Mouse (Mus musculus) stomach, embryonic 15.5 days (tissue): Measurements from ENCODE around the gene Vps45. TPM values are rescaled to one million over a fixed set of nuclear protein-coding genes. Genes with fewer than 3 reads are reported as not detected.
A peak's percentile ranks its signal among the peaks of the same experiment; 100 is the strongest.

Source experiments
- ATAC-seq: fragments of 200-750 bp; cut with Nextera tagmentation; 2 replicates; pipeline ENCODE4 v1.8.0; 2017; ENCODE audit warnings: low read depth, moderate number of reproducible peaks, moderate TSS enrichment; ENCODE audit not compliant: insufficient read depth, low FRiP score
- H3K27ac ChIP-seq: fragments of 300-500 bp; sonication (generic); 2 replicates; pipeline ENCODE4 v1.5.1; 2015; ENCODE audit warnings: mild to moderate bottlenecking, inconsistent platforms
- H3K27me3 ChIP-seq: fragments of 300-500 bp; sonication (generic); replicated peaks from 2 replicates; pipeline ENCODE4 v1.6.1; 2015; ENCODE audit warnings: inconsistent platforms
- H3K36me3 ChIP-seq: fragments of 300-500 bp; sonication (generic); 2 replicates; pipeline ENCODE4 v1.6.1; 2015; ENCODE audit warnings: inconsistent platforms
- H3K4me1 ChIP-seq: fragments of 300-500 bp; sonication (generic); 2 replicates; pipeline ENCODE4 v1.6.1; 2015; ENCODE audit warnings: inconsistent platforms
- H3K4me2 ChIP-seq: fragments of 300-500 bp; sonication (generic); 2 replicates; pipeline ENCODE4 v1.6.1; 2015; ENCODE audit warnings: mild to moderate bottlenecking, inconsistent platforms
- H3K4me3 ChIP-seq: fragments of 300-500 bp; sonication (generic); replicated peaks from 2 replicates; pipeline ENCODE4 v1.5.1; 2015; ENCODE audit warnings: inconsistent platforms
- H3K9ac ChIP-seq: fragments of 300-500 bp; sonication (generic); 2 replicates; pipeline ENCODE4 v1.6.1; 2015; ENCODE audit warnings: inconsistent platforms
- H3K9me3 ChIP-seq: fragments of 300-500 bp; sonication (generic); 2 replicates; pipeline ENCODE4 v1.6.1; 2016; ENCODE audit warnings: inconsistent platforms
- WGBS: fragments of 180-500 bp; shearing (Covaris S2); methylation state at CpG from one replicate; pipeline ENCODE4 v1.1.7; 2015; 5-methylcytosine and 5-hydroxymethylcytosine counted together
- polyA plus RNA-seq: library from polyadenylated mRNA; unstranded; fragments of >200 nt; fragmentation: Nextera tagmentation; extraction: Ambion mirVana; gene quantifications from 2 replicates; pipeline ENCODE4 v1.2.1, GENCODE M21; 2015

The Vps45 gene
- polyA plus RNA-seq, 1 experiment from 2014 or later = 33.9 TPM

- Histone ChIP-seq H3K4me2 (no peak overlapping the region), H3K9me3 (no peaks in the 10 kb centered on the region), H3K4me3 (no peak overlapping the region), H3K9ac (no peak overlapping the region), H3K36me3 (no peaks in the 10 kb centered on the region), H3K4me1 (no peaks in the 10 kb centered on the region), H3K27ac (no peak overlapping the region), H3K27me3 (no peaks in the 10 kb centered on the region)
- no peak for ATAC-seq
- 65% methylated on average over 4 of the region's 4 CpGs for WGBS
Observed at GRCm38 (mm10) chr3:96070241-96070640, 12.0 kb upstream of the Vps45 start.

GRCm38 (mm10) chr3:96069542-96069941 is 11.3 kb upstream of the Vps45 start:
- no peak overlapping the region for H3K4me3 ChIP-seq
- H3K36me3 ChIP-seq = no peaks in the 10 kb centered on the region
- H3K4me2 ChIP-seq = no peak overlapping the region
- no peaks in the 10 kb centered on the region for H3K27me3 ChIP-seq
- no peak overlapping the region for H3K27ac ChIP-seq
- ATAC-seq = no peak
- H3K4me1 ChIP-seq = no peaks in the 10 kb centered on the region
- WGBS = 57% methylated on average over 1 of the region's 1 CpGs
- H3K9ac ChIP-seq = no peak overlapping the region
- H3K9me3 ChIP-seq = no peaks in the 10 kb centered on the region

GRCm38 (mm10) chr3:96069046-96069445 is 10.8 kb upstream of the Vps45 start:
- Histone ChIP-seq H3K36me3 (no peaks in the 10 kb centered on the region), H3K27ac (no peak overlapping the region), H3K4me2 (no peak overlapping the region), H3K9me3 (no peaks in the 10 kb centered on the region), H3K9ac (no peak overlapping the region), H3K27me3 (no peaks in the 10 kb centered on the region), H3K4me1 (no peaks in the 10 kb centered on the region), H3K4me3 (no peak overlapping the region)
- 92% methylated on average over 6 of the region's 6 CpGs for WGBS
- ATAC-seq = no peak

- Histone ChIP-seq H3K4me2 (no peak overlapping the region), H3K36me3 (no peaks in the 10 kb centered on the region), H3K27me3 (no peaks in the 10 kb centered on the region), H3K9ac (no peak overlapping the region), H3K27ac (no peak overlapping the region), H3K9me3 (no peaks in the 10 kb centered on the region), H3K4me1 (no peaks in the 10 kb centered on the region), H3K4me3 (no peak overlapping the region)
- ATAC-seq = no peak
- 80% methylated on average over 5 of the region's 5 CpGs for WGBS
Observed at GRCm38 (mm10) chr3:96066741-96067140, 8.5 kb upstream of the Vps45 start.

GRCm38 (mm10) chr3:96065754-96066375 is 7.6 kb upstream of the Vps45 start:
- ATAC-seq = no peak
- H3K4me3 ChIP-seq = peak overlapping the region; percentile 19
- no peaks in the 10 kb centered on the region for H3K4me1 ChIP-seq
- H3K9me3 ChIP-seq = no peaks in the 10 kb centered on the region
- no peaks in the 10 kb centered on the region for H3K36me3 ChIP-seq
- H3K27me3 ChIP-seq = no peaks in the 10 kb centered on the region
- WGBS = 33% methylated on average over 20 of the region's 20 CpGs
- no peak overlapping the region for H3K27ac ChIP-seq
- H3K9ac ChIP-seq = no peak overlapping the region
- H3K4me2 ChIP-seq = peak overlapping the region; percentile 44

GRCm38 (mm10) chr3:96065147-96065546 is 6.9 kb upstream of the Vps45 start:
- Histone ChIP-seq H3K9me3 (no peaks in the 10 kb centered on the region), H3K9ac (no peak overlapping the region), H3K4me1 (no peaks in the 10 kb centered on the region), H3K4me3 (no peak overlapping the region), H3K36me3 (no peaks in the 10 kb centered on the region), H3K4me2 (no peak overlapping the region), H3K27me3 (no peaks in the 10 kb centered on the region), H3K27ac (no peak overlapping the region)
- ATAC-seq = no peak
- 35% methylated on average over 4 of the region's 4 CpGs for WGBS

- ATAC-seq = no peak
- Histone ChIP-seq H3K36me3 (no peaks in the 10 kb centered on the region), H3K27me3 (no peaks in the 10 kb centered on the region), H3K9ac (no peak overlapping the region), H3K9me3 (no peaks in the 10 kb centered on the region), H3K27ac (no peak overlapping the region), H3K4me3 (no peak overlapping the region), H3K4me2 (no peak overlapping the region), H3K4me1 (no peaks in the 10 kb centered on the region)
- WGBS = 84% methylated on average over 3 of the region's 3 CpGs
Observed at GRCm38 (mm10) chr3:96064217-96064616, 6.0 kb upstream of the Vps45 start.

GRCm38 (mm10) chr3:96063299-96063698 is 5.0 kb upstream of the Vps45 start:
- Histone ChIP-seq H3K4me3 (no peak overlapping the region), H3K27ac (no peak overlapping the region), H3K9ac (no peak overlapping the region), H3K4me2 (no peak overlapping the region), H3K4me1 (no peaks in the 10 kb centered on the region), H3K36me3 (no peaks in the 10 kb centered on the region), H3K27me3 (no peaks in the 10 kb centered on the region), H3K9me3 (no peaks in the 10 kb centered on the region)
- 70% methylated on average over 2 of the region's 2 CpGs for WGBS
- ATAC-seq = no peak

- no peak for ATAC-seq
- no peaks in the 10 kb centered on the region for H3K4me1 ChIP-seq
Observed at GRCm38 (mm10) chr3:96060146-96060545, 1.9 kb upstream of the Vps45 start.

GRCm38 (mm10) chr3:96057747-96058204 is 490 bp downstream of the Vps45 start:
- WGBS = under 1% methylated on average over 26 of the region's 26 CpGs
- H3K27ac ChIP-seq = peak overlapping the region; percentile 92
- H3K27me3 ChIP-seq = no peaks in the 10 kb centered on the region

More at GRCm38 (mm10) chr3:96060146-96060545, 1.9 kb upstream of the Vps45 start:
- no peak overlapping the region for H3K4me3 ChIP-seq
- no peak overlapping the region for H3K27ac ChIP-seq
- H3K36me3 ChIP-seq = no peaks in the 10 kb centered on the region
- no peak overlapping the region for H3K9ac ChIP-seq
- WGBS = 62% methylated on average over 1 of the region's 1 CpGs
- no peaks in the 10 kb centered on the region for H3K9me3 ChIP-seq
- no peaks in the 10 kb centered on the region for H3K27me3 ChIP-seq
- H3K4me2 ChIP-seq = no peak overlapping the region

GRCm38 (mm10) chr3:96056031-96056430 is 2.2 kb downstream of the Vps45 start:
- ATAC-seq = no peak
- WGBS = 80% methylated on average over 4 of the region's 4 CpGs

More at GRCm38 (mm10) chr3:96057747-96058204, 490 bp downstream of the Vps45 start:
- Histone ChIP-seq H3K9me3 (no peaks in the 10 kb centered on the region), H3K4me1 (no peaks in the 10 kb centered on the region), H3K36me3 (no peaks in the 10 kb centered on the region), H3K4me3 (peak overlapping the region; percentile 72), H3K4me2 (peak overlapping the region; percentile 77), H3K9ac (peak overlapping the region; percentile 52)
- peak; percentile 91 for ATAC-seq

GRCm38 (mm10) chr3:96055294-96055693 is 3.0 kb downstream of the Vps45 start:
- no peak for ATAC-seq
- Histone ChIP-seq H3K4me1 (no peaks in the 10 kb centered on the region), H3K4me2 (no peak overlapping the region), H3K9me3 (no peaks in the 10 kb centered on the region), H3K27ac (no peak overlapping the region), H3K4me3 (no peak overlapping the region), H3K27me3 (no peaks in the 10 kb centered on the region), H3K9ac (no peak overlapping the region), H3K36me3 (no peaks in the 10 kb centered on the region)
- WGBS = 81% methylated on average over 6 of the region's 6 CpGs

More at GRCm38 (mm10) chr3:96056031-96056430, 2.2 kb downstream of the Vps45 start:
- Histone ChIP-seq H3K9me3 (no peaks in the 10 kb centered on the region), H3K27me3 (no peaks in the 10 kb centered on the region), H3K4me1 (no peaks in the 10 kb centered on the region), H3K27ac (no peak overlapping the region), H3K4me3 (no peak overlapping the region), H3K36me3 (no peaks in the 10 kb centered on the region), H3K9ac (no peak overlapping the region), H3K4me2 (no peak overlapping the region)

- no peaks in the 10 kb centered on the region for H3K9me3 ChIP-seq
- H3K9ac ChIP-seq = no peak overlapping the region
- H3K27me3 ChIP-seq = no peaks in the 10 kb centered on the region
- H3K4me2 ChIP-seq = no peak overlapping the region
- H3K36me3 ChIP-seq = no peaks in the 10 kb centered on the region
- H3K27ac ChIP-seq = no peak overlapping the region
- H3K4me3 ChIP-seq = no peak overlapping the region
- no peak for ATAC-seq
- no peaks in the 10 kb centered on the region for H3K4me1 ChIP-seq
- 42% methylated on average over 2 of the region's 2 CpGs for WGBS
Observed at GRCm38 (mm10) chr3:96051839-96052238, 6.4 kb downstream of the Vps45 start.
